Mouse (Mus musculus): ENCODE measurements around the gene Coq10a.
A peak's percentile ranks its signal among the peaks of the same experiment; 100 is the strongest.
"Not testable (repeated sequence)": the region's sequence is repeated elsewhere in the genome, so short reads cannot be mapped to it uniquely, and the experiment has no call there.

The Coq10a gene

GRCm38 (mm10) chr10:128343436-128343835, 25.4 kb downstream of the Coq10a start:
- peak; percentile 68 for DNase-seq

- DNase-seq: peak; percentile 40
Observed at GRCm38 (mm10) chr10:128340257-128340656, 28.5 kb downstream of the Coq10a start.

GRCm38 (mm10) chr10:128338948-128339347, 29.8 kb downstream of the Coq10a start:
- DNase-seq: no peak

GRCm38 (mm10) chr10:128338415-128338814, 30.4 kb downstream of the Coq10a start:
- DNase-seq: no peak

- DNase-seq: peak; percentile 99
Observed at GRCm38 (mm10) chr10:128337306-128338181, 31.3 kb downstream of the Coq10a start, which contains the start of gene Cs. Cs (plus strand) TSS chr10:128337734.

- DNase-seq: no peak
Observed at GRCm38 (mm10) chr10:128336597-128336996, 32.2 kb downstream of the Coq10a start.

GRCm38 (mm10) chr10:128336195-128336594, 32.6 kb downstream of the Coq10a start:
- DNase-seq: no peak

GRCm38 (mm10) chr10:128335582-128335981, 33.2 kb downstream of the Coq10a start:
- DNase-seq: peak; percentile 84

- not testable (repeated sequence) for DNase-seq
Observed at GRCm38 (mm10) chr10:128332358-128333249, 36.2 kb downstream of the Coq10a start.

- no peak for DNase-seq
Observed at GRCm38 (mm10) chr10:128327610-128328009, 41.2 kb downstream of the Coq10a start.

GRCm38 (mm10) chr10:128326825-128327224, 42.0 kb downstream of the Coq10a start:
- no peak for DNase-seq

GRCm38 (mm10) chr10:128323516-128323915, 45.3 kb downstream of the Coq10a start:
- DNase-seq: no peak

GRCm38 (mm10) chr10:128322141-128323108, 46.4 kb downstream of the Coq10a start, which contains the start of gene Cnpy2:
Cnpy2 (plus strand) TSS chr10:128322459.
- DNase-seq: peak; percentile 96

- DNase-seq: peak; percentile 21
Observed at GRCm38 (mm10) chr10:128321641-128322040, 47.2 kb downstream of the Coq10a start.

GRCm38 (mm10) chr10:128315578-128315977, 53.2 kb downstream of the Coq10a start:
- no peak for DNase-seq

Data from retina, postnatal 1 day (tissue).